Mouse (Mus musculus) megakaryocyte progenitor cell, adult 5-6 weeks (primary cell): ENCODE measurements around the gene Tbc1d2b. TPM values are rescaled to one million over a fixed set of nuclear protein-coding genes. Genes with fewer than 3 reads are reported as not detected.

Experiments used
- ATAC-seq: replicated peaks from 2 replicates; pipeline ENCODE4 v1.8.0; 2016; ENCODE audit warnings: mild to moderate bottlenecking, moderate TSS enrichment, inconsistent platforms; ENCODE audit not compliant: poor library complexity
- total RNA-seq, 2 experiments: library from RNA; stranded (forward) in 1 of 2; stranded (reverse) in 1 of 2; fragments of 157-497, 149-512 nt in 1 of 2; fragments of 200-1000 nt in 1 of 2; gene quantifications; 2 replicates each; pipeline versions ENCODE4 v1.2.3 to v1.2.4; 2015 to 2017

Gene Tbc1d2b
- total RNA-seq, 2 experiments from 2014 or later = 46.2 to 51.4 TPM

GRCm38 (mm10) chr9:90208655-90209054 is 61.9 kb downstream of the Tbc1d2b start:
- no peak for ATAC-seq

DNA sequence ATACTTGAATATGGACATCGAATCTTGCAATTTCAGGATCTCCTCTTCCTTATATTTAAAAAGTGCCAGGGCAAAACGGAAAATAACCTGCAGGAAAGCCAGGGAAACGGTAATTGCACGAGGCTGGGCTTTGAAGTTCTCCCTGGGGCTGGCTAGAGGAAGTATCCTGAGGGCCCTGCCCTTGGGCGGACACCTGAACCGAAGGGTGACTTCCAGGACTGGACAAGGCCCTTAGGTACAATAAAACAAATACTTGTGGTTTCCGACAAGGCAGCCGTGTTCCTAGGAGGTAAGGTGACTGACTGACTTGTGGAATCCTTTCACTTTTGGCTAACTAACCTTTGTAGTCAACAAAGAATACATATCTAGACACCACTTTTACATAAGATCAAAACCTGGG is 62.8 kb downstream of the Tbc1d2b start:
- no peak for ATAC-seq

GRCm38 (mm10) chr9:90206500-90206899 is 64.1 kb downstream of the Tbc1d2b start:
- peak; percentile 80 for ATAC-seq

DNA sequence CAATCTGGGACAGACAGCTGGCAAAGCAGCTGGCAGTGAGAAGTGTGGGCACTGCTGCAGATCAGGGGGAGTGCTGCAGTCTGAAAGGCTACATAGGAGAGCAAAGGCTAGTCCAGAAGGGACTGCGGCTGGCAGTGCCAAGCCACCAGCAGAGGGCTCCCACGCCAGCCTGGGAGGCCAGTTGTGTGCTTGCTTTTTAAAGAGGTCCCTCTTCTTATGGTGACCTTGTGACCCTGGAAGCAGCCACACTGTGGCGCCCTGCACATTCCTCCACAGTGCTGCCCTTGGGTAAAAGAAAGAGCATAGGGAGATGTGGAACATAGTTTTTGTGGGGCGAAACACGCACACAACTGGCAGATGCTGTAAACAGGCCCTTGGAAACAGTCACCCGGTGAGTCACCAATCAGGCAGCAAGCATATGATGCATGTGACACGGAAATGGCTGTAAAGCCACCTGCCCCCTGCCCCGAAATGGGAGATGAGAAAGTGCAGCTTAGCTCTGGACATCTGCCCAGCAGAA is 66.1 kb downstream of the Tbc1d2b start:
- peak; percentile 20 for ATAC-seq

DNA sequence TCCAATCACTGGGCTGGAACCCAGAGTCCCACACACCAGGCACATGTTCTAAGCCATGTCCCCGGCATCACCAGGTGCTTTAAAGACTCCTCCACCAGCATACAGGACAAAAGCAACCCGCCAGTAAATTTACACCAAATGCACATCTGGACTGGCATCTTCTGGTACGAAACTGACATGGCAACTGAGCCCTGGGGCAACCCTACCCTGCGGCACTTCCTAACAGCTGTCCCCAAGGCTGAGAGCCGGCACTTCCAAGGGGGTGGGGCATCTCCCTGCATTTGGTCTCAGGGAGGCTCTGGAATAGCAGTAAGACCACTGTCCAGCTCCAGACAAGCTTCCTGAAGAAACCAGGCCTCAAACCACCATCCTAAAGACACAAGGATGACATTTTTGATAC is 67.4 kb downstream of the Tbc1d2b start:
- no peak for ATAC-seq

GRCm38 (mm10) chr9:90201541-90201940 is 69.1 kb downstream of the Tbc1d2b start:
- ATAC-seq = no peak

- no peak for ATAC-seq
These were observed 69.5 kb downstream of the Tbc1d2b start for GRCm38 (mm10) chr9:90201096-90201495.

- ATAC-seq = no peak
These were observed 70.1 kb downstream of the Tbc1d2b start for GRCm38 (mm10) chr9:90200501-90200900.

DNA sequence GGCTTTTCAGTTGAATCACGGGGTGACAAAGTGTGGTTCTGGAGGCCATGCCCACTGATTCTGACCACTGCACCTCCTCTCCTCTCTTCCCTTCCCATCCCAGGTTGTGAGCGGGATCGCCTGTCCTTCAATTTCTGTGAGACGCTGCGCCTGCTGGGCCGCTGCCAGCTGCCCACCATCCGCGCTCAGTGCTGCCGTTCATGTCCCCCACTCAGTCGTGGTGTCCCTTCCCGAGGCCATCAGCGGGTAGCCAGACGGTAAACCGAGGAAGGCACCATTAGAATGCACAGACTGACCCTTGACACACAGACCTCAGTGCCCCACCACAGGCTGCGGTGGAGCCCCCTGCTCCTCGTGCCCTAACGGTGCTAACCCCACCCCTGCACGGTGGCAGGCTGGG is 71.0 kb downstream of the Tbc1d2b start:
- ATAC-seq = no peak

DNA sequence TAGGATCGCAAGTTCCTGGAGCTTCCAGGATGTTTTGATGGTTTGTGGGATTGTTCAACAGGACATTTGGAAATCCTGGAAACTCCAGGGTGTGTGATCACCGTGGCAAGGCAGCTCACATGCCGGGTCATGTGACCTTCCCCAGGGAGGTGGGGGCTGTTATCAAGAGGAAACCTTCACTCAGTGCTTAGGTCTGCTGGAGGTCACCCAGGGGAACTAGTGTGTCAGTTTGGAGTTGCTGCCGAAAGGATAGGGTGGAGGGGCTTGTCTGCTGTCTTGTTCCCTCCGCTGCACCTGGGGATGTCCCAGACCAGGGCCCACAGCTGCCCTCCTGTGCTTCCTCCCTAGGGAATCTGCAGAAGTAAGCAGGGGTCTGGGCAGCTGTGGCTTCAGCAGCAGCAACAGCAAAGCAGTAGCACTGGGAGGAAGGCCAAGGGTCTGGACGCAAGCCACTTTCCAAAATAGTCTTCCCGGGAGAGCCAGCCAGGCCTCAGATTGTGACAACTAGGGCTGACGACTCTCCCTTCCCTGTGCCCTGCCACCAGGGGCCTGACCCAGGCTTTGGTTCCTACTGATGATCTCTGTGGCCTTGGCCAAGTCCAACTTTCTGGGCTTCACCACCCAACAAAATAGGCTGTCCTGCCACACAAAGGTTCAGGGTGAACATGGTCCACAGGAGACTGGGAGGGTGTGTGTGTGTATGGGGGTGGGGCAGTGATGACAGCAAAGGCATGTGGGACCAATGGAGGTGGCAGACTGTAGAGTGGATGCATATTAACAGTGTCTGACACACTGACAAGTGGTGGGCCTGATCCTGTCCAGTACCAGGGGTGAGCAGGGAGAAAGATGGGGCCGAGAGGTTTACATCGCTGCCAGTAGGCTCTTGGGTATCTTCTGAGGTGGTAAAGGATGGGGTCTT is 71.8 kb downstream of the Tbc1d2b start:
- no peak; the same call in 1 of the 2 replicates for ATAC-seq

- peak; percentile 22 for ATAC-seq
These were observed 72.7 kb downstream of the Tbc1d2b start for GRCm38 (mm10) chr9:90197866-90198383.

DNA sequence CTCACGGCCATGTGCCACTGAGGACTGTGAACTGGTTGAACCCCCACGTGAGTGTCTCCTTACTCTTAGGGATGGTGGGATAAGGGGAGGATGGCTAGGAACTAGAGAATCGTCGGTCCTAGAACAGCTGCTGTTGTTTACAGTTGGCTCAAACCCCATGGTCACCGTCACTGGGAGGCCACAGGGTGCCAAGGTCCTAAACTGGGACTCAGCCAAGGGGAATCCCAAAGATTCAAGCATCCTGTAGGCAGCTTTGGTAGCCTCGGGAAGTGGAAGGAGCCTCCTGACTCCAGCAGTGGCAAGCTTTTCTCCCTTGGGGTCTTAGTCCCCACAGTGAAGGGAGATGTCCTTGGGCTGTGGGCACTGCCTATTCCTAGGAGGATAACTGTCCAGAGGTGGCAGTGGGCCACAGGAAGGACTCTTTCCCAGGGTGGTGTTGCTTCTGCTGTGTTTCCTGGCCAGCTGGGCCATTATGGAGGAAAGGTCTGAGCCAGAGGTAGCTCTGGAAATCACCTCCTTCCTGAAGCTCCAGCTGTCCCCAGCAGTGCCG is 73.4 kb downstream of the Tbc1d2b start:
- ATAC-seq = no peak

DNA sequence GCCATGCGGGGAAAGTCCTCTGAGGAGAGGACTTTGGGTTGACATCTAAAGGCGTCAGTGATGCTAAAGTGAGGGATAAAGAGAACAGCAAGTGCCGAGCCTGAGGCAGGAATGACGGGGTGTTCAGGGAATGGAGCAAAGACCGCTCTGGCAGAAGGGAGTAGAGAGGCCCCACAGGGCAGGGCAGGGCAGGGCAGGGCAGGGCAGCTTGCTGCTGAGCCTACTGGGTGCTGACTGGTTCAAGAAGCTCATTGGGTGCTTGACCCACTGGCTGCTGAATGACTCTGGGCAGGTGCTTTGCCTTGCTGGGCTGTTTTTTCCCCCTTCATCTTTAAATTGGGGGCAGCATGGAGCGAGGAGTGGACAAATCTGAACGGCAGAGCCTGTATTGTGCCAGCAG is 74.3 kb downstream of the Tbc1d2b start:
- ATAC-seq = no peak

- no peak for ATAC-seq
These were observed 75.6 kb downstream of the Tbc1d2b start for GRCm38 (mm10) chr9:90195000-90195399.

GRCm38 (mm10) chr9:90189391-90189790 is 81.2 kb downstream of the Tbc1d2b start:
- ATAC-seq = no peak

DNA sequence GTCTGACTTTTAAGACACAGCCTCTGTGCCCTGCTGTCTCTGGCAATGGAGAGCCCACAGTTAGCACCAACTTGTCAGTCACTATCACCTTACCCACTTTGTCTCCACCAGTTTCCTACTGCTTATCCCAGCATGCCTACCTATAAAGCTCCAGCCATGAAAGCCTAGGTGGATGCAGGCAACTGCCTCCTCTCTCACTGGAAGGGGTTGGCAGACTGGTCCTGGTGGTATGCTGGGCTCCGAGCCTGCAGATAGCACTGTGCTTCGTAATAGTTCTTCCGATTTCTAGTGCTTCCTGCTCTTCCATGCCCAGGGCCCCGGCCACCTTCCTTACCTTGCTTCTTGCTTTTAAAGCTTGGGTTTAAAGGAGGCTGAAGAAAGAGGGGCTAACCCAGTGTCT is 81.7 kb downstream of the Tbc1d2b start:
- ATAC-seq = no peak

DNA sequence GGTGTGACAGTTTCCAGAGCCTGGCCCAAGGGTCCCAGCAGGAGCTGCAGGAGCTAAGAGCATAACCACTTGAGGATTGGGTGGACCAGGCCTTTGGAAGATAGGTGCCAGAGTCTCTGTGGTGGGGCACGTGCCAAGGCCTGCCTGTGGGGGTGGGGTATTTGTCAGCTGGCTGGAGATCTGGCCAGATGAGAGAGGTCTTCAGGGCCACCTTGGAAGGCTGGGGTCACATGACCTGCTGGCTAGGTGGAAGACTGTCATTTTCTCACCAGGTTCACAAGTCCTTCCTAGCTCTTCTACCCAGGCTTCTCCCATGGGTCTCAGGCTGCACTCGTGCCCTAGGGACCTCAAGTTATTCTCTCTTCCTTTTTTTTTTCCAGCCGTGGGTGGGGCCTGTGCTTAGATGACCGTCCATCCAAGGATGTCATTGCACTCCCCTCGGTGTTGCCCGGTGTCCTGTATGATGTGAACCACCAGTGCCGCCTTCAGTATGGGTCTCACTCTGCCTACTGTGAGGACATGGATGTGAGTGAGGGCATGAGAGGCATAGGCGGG is 85.2 kb downstream of the Tbc1d2b start:
- 0 out of 2 replicates have a peak, but pooled peaks have one; percentile 24 for ATAC-seq

DNA sequence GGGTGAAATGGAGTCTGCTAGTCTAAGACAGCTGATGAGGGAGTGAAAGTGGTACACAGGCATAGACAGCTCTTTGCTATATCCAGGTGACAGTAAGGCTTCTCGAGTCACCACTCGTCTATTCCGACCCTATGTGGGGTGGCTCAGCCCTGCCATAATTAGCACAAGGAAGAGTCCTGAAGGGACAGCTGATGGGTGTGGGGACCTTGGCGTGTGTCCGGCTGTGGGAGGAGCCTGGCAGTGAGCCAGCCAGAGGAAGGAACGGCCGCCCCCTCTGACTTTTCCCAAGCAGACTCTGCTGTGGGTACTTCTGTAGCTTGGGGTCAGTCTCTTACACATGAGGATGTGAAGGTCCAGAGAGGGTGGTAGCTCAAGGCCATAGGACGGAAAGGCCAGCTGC is 86.5 kb downstream of the Tbc1d2b start:
- ATAC-seq = peak; percentile 30; the same call in 1 of the 2 replicates

GRCm38 (mm10) chr9:90183550-90183949 is 87.1 kb downstream of the Tbc1d2b start:
- ATAC-seq = no peak

DNA sequence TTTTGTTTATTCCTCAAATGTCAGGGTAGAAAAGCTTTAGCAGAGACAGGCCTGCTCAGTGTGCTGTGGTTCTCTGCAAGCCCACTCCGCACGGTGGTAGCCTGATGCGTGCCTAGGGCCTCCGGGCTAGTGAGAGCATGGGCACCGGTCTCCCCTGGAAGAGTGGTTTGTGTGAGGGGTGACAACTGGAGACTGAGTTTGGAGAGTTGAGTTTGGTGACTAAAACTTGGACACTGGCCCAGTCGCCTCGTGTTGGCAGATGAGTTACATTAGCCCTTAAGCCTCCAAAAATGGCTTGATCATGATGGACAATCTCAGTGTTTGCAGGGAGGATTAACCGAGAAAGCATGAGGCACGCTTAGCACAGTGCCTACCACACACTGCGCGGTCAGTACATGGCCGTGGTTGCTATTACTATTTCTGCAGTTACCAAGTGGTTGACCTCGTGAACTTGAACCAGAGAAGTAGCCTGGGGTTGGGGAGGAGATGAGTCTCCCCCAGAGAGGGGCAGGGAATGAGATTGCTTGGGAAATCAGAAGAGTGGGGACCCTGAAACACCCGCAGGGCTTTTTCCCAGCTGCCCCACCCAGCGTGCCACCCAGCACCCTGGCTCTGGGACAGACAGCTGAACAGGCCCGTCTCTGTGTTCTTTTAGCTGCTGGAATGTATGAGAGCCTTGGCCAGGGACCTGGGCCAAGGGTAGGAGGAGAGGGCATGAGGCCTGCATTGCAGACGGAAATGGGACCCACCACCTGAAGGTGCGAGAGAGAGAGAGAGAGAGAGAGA is 87.8 kb downstream of the Tbc1d2b start:
- no peak for ATAC-seq
